Mouse (Mus musculus): ENCODE measurements at regions not wholly inside any gene's neighbourhood (a gene's known extent, or its start where the extent isn't known, plus 50 kb on each side); places are given as distances from the start of the nearest gene placed in this dataset.

DNA sequence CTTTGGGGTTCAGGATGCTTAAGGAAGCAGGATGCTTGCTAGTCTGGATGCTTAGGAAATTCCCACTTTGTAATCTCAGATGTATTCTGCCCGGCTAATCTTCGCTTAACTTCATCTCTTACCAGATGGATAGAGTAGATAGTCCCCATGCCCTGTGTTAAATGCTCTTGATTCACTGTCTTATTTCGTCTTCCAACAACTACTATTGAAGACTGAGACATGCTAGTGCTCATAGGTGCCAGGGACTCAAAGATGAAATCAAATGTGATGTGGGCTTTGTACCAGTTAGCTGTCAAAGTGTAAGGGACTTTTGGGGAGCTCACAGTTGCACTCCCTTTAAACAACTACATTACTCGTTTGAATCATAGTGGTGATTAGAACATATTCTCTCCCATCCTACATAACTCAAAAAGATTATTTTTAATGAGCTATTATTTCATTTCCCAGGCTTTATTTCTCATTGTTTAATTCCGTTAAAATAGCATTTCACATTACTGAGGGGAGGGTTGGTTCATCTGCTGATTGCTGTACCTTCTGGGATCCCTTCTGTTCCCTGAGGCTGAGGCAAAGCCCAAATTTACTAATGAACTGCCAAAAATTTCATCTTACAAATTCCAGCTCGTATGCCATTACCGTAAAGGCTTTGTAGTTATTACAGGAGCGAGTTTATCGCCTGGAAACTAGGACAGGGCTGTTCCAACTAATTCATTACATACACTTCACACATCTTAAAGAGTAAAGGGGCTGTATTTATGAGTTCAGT lies 228.1 kb upstream of the Tenm2 start:
- Histone ChIP-seq H3K27ac (ENCODE audit: insufficient read depth, low read length) (no peak overlapping the region), H3K4me1 (ENCODE audit: control insufficient read depth, insufficient read depth, low read length) (peaks cover 2% of the 10 kb centered on the region; the same call in 1 of the 2 replicates), H3K4me3 (replicated peaks; ENCODE audit: insufficient read depth, low read depth, low read length) (no peak overlapping the region), H3K27me3 (ENCODE audit: control insufficient read depth, insufficient read depth, low read length) (no peaks in the 10 kb centered on the region)
- TF ChIP-seq CTCF (IDR thresholded peaks at IDR 0.05; ENCODE audit: borderline replicate concordance, insufficient read depth, low read depth, low read length), result no peak
- TF ChIP-seq POLR2A (IDR thresholded peaks at IDR 0.05; ENCODE audit: borderline replicate concordance, insufficient read depth, low read length), result no peak
- WGBS, result 44% methylated on average over 9 of the region's 9 CpGs
- no peak for DNase-seq

GRCm38 (mm10) chr11:37462375-37462774 lies 226.6 kb upstream of the Tenm2 start:
- Histone ChIP-seq H3K4me3 (replicated peaks; ENCODE audit: insufficient read depth, low read depth, low read length) (no peak overlapping the region), H3K27me3 (ENCODE audit: control insufficient read depth, insufficient read depth, low read length) (no peaks in the 10 kb centered on the region), H3K27ac (ENCODE audit: insufficient read depth, low read length) (no peak overlapping the region), H3K4me1 (ENCODE audit: control insufficient read depth, insufficient read depth, low read length) (peaks cover 2% of the 10 kb centered on the region; the same call in 1 of the 2 replicates)
- TF ChIP-seq CTCF (IDR thresholded peaks at IDR 0.05; ENCODE audit: borderline replicate concordance, insufficient read depth, low read depth, low read length) (no peak), POLR2A (IDR thresholded peaks at IDR 0.05; ENCODE audit: borderline replicate concordance, insufficient read depth, low read length) (no peak)
- WGBS, result 27% methylated on average over 4 of the region's 4 CpGs
- no peak for DNase-seq

DNA sequence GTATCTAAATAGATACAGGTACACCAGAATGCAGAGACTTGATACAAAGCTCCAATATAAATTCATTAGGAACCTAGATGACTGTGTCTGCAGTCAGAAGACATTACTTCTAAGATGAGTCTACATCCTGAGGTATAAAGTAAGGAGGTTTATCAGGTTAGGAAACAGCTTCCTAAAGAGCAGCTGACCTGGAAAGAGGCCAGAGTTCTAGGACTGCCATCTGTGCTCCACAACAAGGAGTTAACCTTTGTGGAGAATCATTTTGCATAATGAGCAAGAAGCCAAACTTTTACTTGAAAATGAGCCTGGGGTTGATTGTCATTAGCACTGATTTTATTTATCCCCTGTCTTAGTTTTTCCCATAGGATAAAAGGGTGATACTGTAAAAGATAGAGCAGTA lies 211.6 kb upstream of the Tenm2 start:
- peak; percentile 22 to 61 for DNase-seq
- TF ChIP-seq CTCF (IDR thresholded peaks at IDR 0.05; ENCODE audit: borderline replicate concordance, insufficient read depth, low read depth, low read length), result no peak
- no peak for TF ChIP-seq POLR2A (IDR thresholded peaks at IDR 0.05; ENCODE audit: borderline replicate concordance, insufficient read depth, low read length)
- no peaks in the 10 kb centered on the region for H3K27me3 ChIP-seq (ENCODE audit: control insufficient read depth, insufficient read depth, low read length)
- H3K27ac ChIP-seq (ENCODE audit: insufficient read depth, low read length), result no peak overlapping the region
- no peak overlapping the region for H3K4me3 ChIP-seq (replicated peaks; ENCODE audit: insufficient read depth, low read depth, low read length)
- H3K4me1 ChIP-seq (ENCODE audit: control insufficient read depth, insufficient read depth, low read length), result peaks cover 3% of the 10 kb centered on the region; the same call in 1 of the 2 replicates

GRCm38 (mm10) chr11:37446626-37447025 lies 210.9 kb upstream of the Tenm2 start:
- 38% methylated on average over 1 of the region's 1 CpGs for WGBS
- H3K27ac ChIP-seq (ENCODE audit: insufficient read depth, low read length), result no peak overlapping the region
- H3K4me3 ChIP-seq (replicated peaks; ENCODE audit: insufficient read depth, low read depth, low read length), result no peak overlapping the region
- peaks cover 3% of the 10 kb centered on the region; the same call in 1 of the 2 replicates for H3K4me1 ChIP-seq (ENCODE audit: control insufficient read depth, insufficient read depth, low read length)
- TF ChIP-seq POLR2A (IDR thresholded peaks at IDR 0.05; ENCODE audit: borderline replicate concordance, insufficient read depth, low read length), result no peak
- no peak for TF ChIP-seq CTCF (IDR thresholded peaks at IDR 0.05; ENCODE audit: borderline replicate concordance, insufficient read depth, low read depth, low read length)
- H3K27me3 ChIP-seq (ENCODE audit: control insufficient read depth, insufficient read depth, low read length), result no peaks in the 10 kb centered on the region
- DNase-seq, result peak; percentile 10 to 73

- 82% methylated on average over 2 of the region's 2 CpGs for WGBS
Measured at GRCm38 (mm10) chr11:37442781-37443180, 207.0 kb upstream of the Tenm2 start.

GRCm38 (mm10) chr11:37434600-37434999 lies 198.8 kb upstream of the Tenm2 start:
- Histone ChIP-seq H3K4me3 (replicated peaks; ENCODE audit: insufficient read depth, low read depth, low read length) (no peak overlapping the region), H3K27me3 (ENCODE audit: control insufficient read depth, insufficient read depth, low read length) (no peaks in the 10 kb centered on the region), H3K4me1 (ENCODE audit: control insufficient read depth, insufficient read depth, low read length) (no peaks in the 10 kb centered on the region), H3K27ac (ENCODE audit: insufficient read depth, low read length) (no peak overlapping the region)
- TF ChIP-seq POLR2A (IDR thresholded peaks at IDR 0.05; ENCODE audit: borderline replicate concordance, insufficient read depth, low read length), result no peak
- TF ChIP-seq CTCF (IDR thresholded peaks at IDR 0.05; ENCODE audit: borderline replicate concordance, insufficient read depth, low read depth, low read length), result no peak
- 75% methylated on average over 2 of the region's 2 CpGs for WGBS
- no peak for DNase-seq

More at GRCm38 (mm10) chr11:37442781-37443180, 207.0 kb upstream of the Tenm2 start:
- DNase-seq, result no peak
- no peak for TF ChIP-seq CTCF (IDR thresholded peaks at IDR 0.05; ENCODE audit: borderline replicate concordance, insufficient read depth, low read depth, low read length)
- TF ChIP-seq POLR2A (IDR thresholded peaks at IDR 0.05; ENCODE audit: borderline replicate concordance, insufficient read depth, low read length), result no peak
- Histone ChIP-seq H3K4me3 (replicated peaks; ENCODE audit: insufficient read depth, low read depth, low read length) (no peak overlapping the region), H3K4me1 (ENCODE audit: control insufficient read depth, insufficient read depth, low read length) (peaks cover 3% of the 10 kb centered on the region; the same call in 1 of the 2 replicates), H3K27me3 (ENCODE audit: control insufficient read depth, insufficient read depth, low read length) (no peaks in the 10 kb centered on the region), H3K27ac (ENCODE audit: insufficient read depth, low read length) (no peak overlapping the region)

DNA sequence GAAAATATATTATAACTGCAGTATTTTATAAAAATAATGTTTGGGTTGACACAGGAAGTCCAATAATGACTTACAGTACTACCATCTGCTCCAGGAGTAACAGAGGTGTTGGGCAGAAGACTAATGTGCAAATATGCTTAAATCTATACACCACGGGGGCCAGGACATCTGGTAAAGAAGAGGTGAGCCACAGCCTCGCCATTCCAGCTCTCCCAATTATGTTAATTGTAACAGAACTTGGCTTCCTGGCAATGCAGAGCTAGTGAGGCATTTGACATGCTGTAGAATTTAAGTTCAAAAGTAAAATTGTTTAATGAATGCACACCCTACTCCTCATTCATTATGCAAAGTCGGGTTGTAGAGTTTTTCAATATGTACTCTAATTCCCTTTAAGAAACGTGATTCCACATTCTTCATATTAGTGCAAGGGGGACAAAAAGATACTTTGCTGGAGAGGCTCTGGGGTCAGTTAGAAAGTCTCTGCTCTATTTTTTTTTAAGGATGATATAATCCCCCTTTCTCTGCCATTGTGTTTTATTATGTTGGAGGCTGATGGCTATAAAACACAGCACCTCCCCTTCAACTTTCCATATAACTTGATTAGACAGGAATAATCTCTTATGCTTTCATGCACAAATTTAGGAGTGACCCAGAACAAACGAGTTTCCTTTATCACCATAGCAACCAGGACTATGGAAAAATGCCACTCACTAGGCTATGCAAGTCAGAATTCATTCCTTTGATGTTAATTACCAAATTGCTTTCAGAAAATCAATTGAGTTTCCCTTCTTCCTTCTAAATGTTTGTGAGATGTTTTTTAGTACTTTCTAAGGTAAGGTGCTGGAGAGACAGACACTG lies 188.8 kb upstream of the Tenm2 start:
- no peak for TF ChIP-seq POLR2A (IDR thresholded peaks at IDR 0.05; ENCODE audit: borderline replicate concordance, insufficient read depth, low read length)
- TF ChIP-seq CTCF (IDR thresholded peaks at IDR 0.05; ENCODE audit: borderline replicate concordance, insufficient read depth, low read depth, low read length), result no peak
- no peaks in the 10 kb centered on the region for H3K4me1 ChIP-seq (ENCODE audit: control insufficient read depth, insufficient read depth, low read length)
- no peaks in the 10 kb centered on the region for H3K27me3 ChIP-seq (ENCODE audit: control insufficient read depth, insufficient read depth, low read length)
- H3K27ac ChIP-seq (ENCODE audit: insufficient read depth, low read length), result no peak overlapping the region
- no peak for DNase-seq
- WGBS, result 21% methylated on average over 5 of the region's 5 CpGs
- no peak overlapping the region for H3K4me3 ChIP-seq (replicated peaks; ENCODE audit: insufficient read depth, low read depth, low read length)
